Mouse (Mus musculus): ENCODE data around the gene Spi1. TPM values are rescaled to one million over a fixed set of nuclear protein-coding genes. Genes with fewer than 3 reads are reported as not detected.
A peak's percentile ranks its signal among the peaks of the same experiment; 100 is the strongest.

The Spi1 gene
- polyA plus RNA-seq, 1 experiment from 2014 or later = 3.6 TPM

- H3K36me3 ChIP-seq (ENCODE audit: control insufficient read depth, insufficient read depth) = peaks cover 14% of the 10 kb centered on the region
- H3K27me3 ChIP-seq (ENCODE audit: control insufficient read depth, insufficient read depth, low read length) = no peaks in the 10 kb centered on the region
- peak overlapping the region; percentile 83 for H3K4me2 ChIP-seq (ENCODE audit: low read depth, low read length)
- H3K9ac ChIP-seq (ENCODE audit: low read length) = peak overlapping the region; percentile 77
- H3K4me3 ChIP-seq (ENCODE audit: low read length) = peak overlapping the region; percentile 60
- ATAC-seq (replicated peaks; ENCODE audit: extremely low read depth, insufficient read depth, low FRiP score) = no peak
- H3K9me3 ChIP-seq (replicated peaks; ENCODE audit: control insufficient read depth, low read length) = no peaks in the 10 kb centered on the region
- peaks cover 36% of the 10 kb centered on the region for H3K4me1 ChIP-seq (ENCODE audit: control insufficient read depth, insufficient read depth, low read length)
- 30% methylated on average over 6 of the region's 6 CpGs for WGBS
- peak overlapping the region; percentile 98 for H3K27ac ChIP-seq (ENCODE audit: low read length)
Observed at GRCm38 (mm10) chr2:91120261-91120671, 38.1 kb downstream of the Spi1 start.

GRCm38 (mm10) chr2:91121011-91121410, 38.8 kb downstream of the Spi1 start:
- H3K4me3 ChIP-seq (ENCODE audit: low read length) = peak overlapping the region; percentile 60
- no peaks in the 10 kb centered on the region for H3K27me3 ChIP-seq (ENCODE audit: control insufficient read depth, insufficient read depth, low read length)
- WGBS = 52% methylated on average over 6 of the region's 6 CpGs
- peaks cover 32% of the 10 kb centered on the region for H3K4me1 ChIP-seq (ENCODE audit: control insufficient read depth, insufficient read depth, low read length)
- H3K4me2 ChIP-seq (ENCODE audit: low read depth, low read length) = peak overlapping the region; percentile 83
- peak overlapping the region; percentile 77 for H3K9ac ChIP-seq (ENCODE audit: low read length)
- peaks cover 20% of the 10 kb centered on the region for H3K36me3 ChIP-seq (ENCODE audit: control insufficient read depth, insufficient read depth)
- ATAC-seq (replicated peaks; ENCODE audit: extremely low read depth, insufficient read depth, low FRiP score) = no peak
- H3K9me3 ChIP-seq (replicated peaks; ENCODE audit: control insufficient read depth, low read length) = no peaks in the 10 kb centered on the region
- H3K27ac ChIP-seq (ENCODE audit: low read length) = peak overlapping the region; percentile 98

GRCm38 (mm10) chr2:91121497-91121896, 39.3 kb downstream of the Spi1 start:
- peak overlapping the region; percentile 77 for H3K9ac ChIP-seq (ENCODE audit: low read length)
- H3K4me2 ChIP-seq (ENCODE audit: low read depth, low read length) = peak overlapping the region; percentile 83
- peaks cover 20% of the 10 kb centered on the region for H3K36me3 ChIP-seq (ENCODE audit: control insufficient read depth, insufficient read depth)
- ATAC-seq (replicated peaks; ENCODE audit: extremely low read depth, insufficient read depth, low FRiP score) = no peak
- peak overlapping the region; percentile 98 for H3K27ac ChIP-seq (ENCODE audit: low read length)
- no peaks in the 10 kb centered on the region for H3K27me3 ChIP-seq (ENCODE audit: control insufficient read depth, insufficient read depth, low read length)
- 32% methylated on average over 8 of the region's 8 CpGs for WGBS
- H3K9me3 ChIP-seq (replicated peaks; ENCODE audit: control insufficient read depth, low read length) = no peaks in the 10 kb centered on the region
- peaks cover 31% of the 10 kb centered on the region for H3K4me1 ChIP-seq (ENCODE audit: control insufficient read depth, insufficient read depth, low read length)
- H3K4me3 ChIP-seq (ENCODE audit: low read length) = peak overlapping the region; percentile 60

DNA sequence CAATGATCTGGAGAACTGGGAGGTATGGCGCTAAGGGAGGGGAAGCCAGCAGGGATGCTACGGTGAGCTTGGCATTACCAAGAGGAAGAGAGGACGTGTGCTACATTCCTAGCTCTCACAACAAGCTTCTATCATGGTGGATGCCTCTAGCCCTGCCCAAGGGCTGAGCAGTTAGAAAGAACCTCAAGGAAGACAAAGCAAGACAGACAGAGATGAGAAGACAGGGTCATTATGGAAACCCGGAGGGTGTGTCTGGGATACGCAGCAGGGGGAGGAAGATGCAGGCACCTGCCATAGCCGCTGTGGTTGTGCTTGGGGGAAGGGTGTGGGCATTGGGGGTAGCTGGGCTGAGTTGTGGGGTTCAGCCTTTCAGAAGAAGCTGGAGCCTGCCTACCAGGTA, 41.3 kb downstream of the Spi1 start:
- Histone ChIP-seq H3K9ac (ENCODE audit: low read length) (peak overlapping the region; percentile 77), H3K27ac (ENCODE audit: low read length) (no peak overlapping the region), H3K36me3 (ENCODE audit: control insufficient read depth, insufficient read depth) (peaks cover 29% of the 10 kb centered on the region), H3K4me1 (ENCODE audit: control insufficient read depth, insufficient read depth, low read length) (peaks cover 38% of the 10 kb centered on the region), H3K4me3 (ENCODE audit: low read length) (peak overlapping the region; percentile 60), H3K27me3 (ENCODE audit: control insufficient read depth, insufficient read depth, low read length) (no peaks in the 10 kb centered on the region), H3K4me2 (ENCODE audit: low read depth, low read length) (peak overlapping the region; percentile 83), H3K9me3 (replicated peaks; ENCODE audit: control insufficient read depth, low read length) (no peaks in the 10 kb centered on the region)
- no peak for ATAC-seq (replicated peaks; ENCODE audit: extremely low read depth, insufficient read depth, low FRiP score)
- 60% methylated on average over 6 of the region's 6 CpGs for WGBS

DNA sequence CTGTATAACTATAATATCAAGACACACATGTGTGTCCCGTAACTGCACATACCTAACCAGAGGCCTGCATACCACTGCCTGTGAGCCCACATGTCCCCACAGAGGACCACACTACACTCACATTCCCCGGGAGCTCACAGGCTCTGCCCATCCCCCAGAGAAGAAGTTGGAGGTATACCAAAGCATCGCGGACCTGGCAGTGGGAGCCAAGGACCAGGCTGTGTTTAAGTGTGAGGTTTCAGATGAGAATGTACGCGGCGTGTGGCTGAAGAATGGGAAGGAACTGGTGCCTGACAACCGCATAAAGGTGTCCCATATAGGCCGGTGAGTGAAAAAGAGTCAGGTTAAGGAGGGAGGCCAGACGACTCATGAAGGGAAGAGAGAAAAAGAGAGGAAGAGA, 42.9 kb downstream of the Spi1 start:
- Histone ChIP-seq H3K4me2 (ENCODE audit: low read depth, low read length) (peak overlapping the region; percentile 83), H3K4me3 (ENCODE audit: low read length) (0 out of 2 replicates have a peak overlapping the region, but pooled peaks have one; percentile 4), H3K9me3 (replicated peaks; ENCODE audit: control insufficient read depth, low read length) (no peaks in the 10 kb centered on the region), H3K4me1 (ENCODE audit: control insufficient read depth, insufficient read depth, low read length) (peaks cover 39% of the 10 kb centered on the region), H3K27me3 (ENCODE audit: control insufficient read depth, insufficient read depth, low read length) (no peaks in the 10 kb centered on the region), H3K36me3 (ENCODE audit: control insufficient read depth, insufficient read depth) (peaks cover 40% of the 10 kb centered on the region), H3K9ac (ENCODE audit: low read length) (peak overlapping the region; percentile 16; the same call in 1 of the 2 replicates), H3K27ac (ENCODE audit: low read length) (no peak overlapping the region)
- ATAC-seq (replicated peaks; ENCODE audit: extremely low read depth, insufficient read depth, low FRiP score) = no peak
- WGBS = 67% methylated on average over 10 of the region's 10 CpGs

DNA sequence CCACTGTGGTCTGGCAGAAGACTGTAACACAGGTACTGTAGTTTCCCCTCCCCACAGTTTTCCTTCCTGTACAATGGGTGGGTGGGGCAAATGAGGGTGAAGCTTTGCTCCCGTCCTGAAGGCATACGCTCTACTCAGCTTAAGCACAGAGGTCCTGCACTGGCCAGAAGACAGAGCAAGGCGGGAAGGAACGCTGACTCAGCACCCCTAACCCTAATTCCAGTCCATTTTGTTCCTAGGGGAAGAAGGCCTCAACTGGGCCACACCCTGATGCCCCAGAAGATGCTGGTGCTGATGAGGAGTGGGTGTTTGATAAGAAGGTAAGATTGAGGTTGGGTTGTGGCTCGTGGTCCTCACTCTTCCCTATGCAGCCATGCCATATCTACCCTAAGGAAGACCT, 46.6 kb downstream of the Spi1 start:
- Histone ChIP-seq H3K4me1 (ENCODE audit: control insufficient read depth, insufficient read depth, low read length) (peaks cover 36% of the 10 kb centered on the region), H3K9ac (ENCODE audit: low read length) (no peak overlapping the region), H3K27ac (ENCODE audit: low read length) (no peak overlapping the region), H3K36me3 (ENCODE audit: control insufficient read depth, insufficient read depth) (peaks cover 51% of the 10 kb centered on the region), H3K4me2 (ENCODE audit: low read depth, low read length) (no peak overlapping the region), H3K27me3 (ENCODE audit: control insufficient read depth, insufficient read depth, low read length) (no peaks in the 10 kb centered on the region), H3K9me3 (replicated peaks; ENCODE audit: control insufficient read depth, low read length) (no peaks in the 10 kb centered on the region), H3K4me3 (ENCODE audit: low read length) (no peak overlapping the region)
- no peak for ATAC-seq (replicated peaks; ENCODE audit: extremely low read depth, insufficient read depth, low FRiP score)
- WGBS = 64% methylated on average over 5 of the region's 5 CpGs

DNA sequence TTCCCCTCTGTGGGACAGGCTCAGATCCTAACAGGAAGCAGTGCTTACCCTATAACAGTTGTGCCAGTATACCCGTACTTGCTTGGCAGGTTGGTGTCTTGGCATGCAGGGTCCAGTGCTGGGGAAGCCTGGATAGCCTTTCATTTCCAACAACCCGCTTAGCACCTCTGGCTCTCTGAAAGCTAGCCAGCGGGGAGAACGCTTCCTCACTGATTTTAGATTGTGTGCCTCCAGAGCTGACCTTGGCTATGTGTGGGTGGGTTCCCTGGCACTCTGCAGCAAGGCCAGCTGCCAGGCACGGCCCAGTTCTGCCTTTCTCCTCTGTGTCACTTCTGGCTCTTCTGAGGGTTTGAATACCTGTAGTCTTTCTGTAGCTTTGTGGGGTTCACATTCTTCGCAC, 47.9 kb downstream of the Spi1 start:
- Histone ChIP-seq H3K4me1 (ENCODE audit: control insufficient read depth, insufficient read depth, low read length) (peaks cover 30% of the 10 kb centered on the region), H3K4me3 (ENCODE audit: low read length) (no peak overlapping the region), H3K27ac (ENCODE audit: low read length) (peak overlapping the region; percentile 42), H3K36me3 (ENCODE audit: control insufficient read depth, insufficient read depth) (peaks cover 60% of the 10 kb centered on the region), H3K27me3 (ENCODE audit: control insufficient read depth, insufficient read depth, low read length) (no peaks in the 10 kb centered on the region), H3K4me2 (ENCODE audit: low read depth, low read length) (no peak overlapping the region), H3K9ac (ENCODE audit: low read length) (peak overlapping the region; percentile 15; the same call in 1 of the 2 replicates), H3K9me3 (replicated peaks; ENCODE audit: control insufficient read depth, low read length) (no peaks in the 10 kb centered on the region)
- ATAC-seq (replicated peaks; ENCODE audit: extremely low read depth, insufficient read depth, low FRiP score) = no peak
- WGBS = 48% methylated on average over 6 of the region's 6 CpGs

- no peak overlapping the region for H3K4me3 ChIP-seq (ENCODE audit: low read length)
- 81% methylated on average over 15 of the region's 15 CpGs for WGBS
- no peak for ATAC-seq (replicated peaks; ENCODE audit: extremely low read depth, insufficient read depth, low FRiP score)
- H3K4me2 ChIP-seq (ENCODE audit: low read depth, low read length) = no peak overlapping the region
- H3K36me3 ChIP-seq (ENCODE audit: control insufficient read depth, insufficient read depth) = peaks cover 62% of the 10 kb centered on the region
- H3K27ac ChIP-seq (ENCODE audit: low read length) = no peak overlapping the region
- no peak overlapping the region for H3K9ac ChIP-seq (ENCODE audit: low read length)
- H3K27me3 ChIP-seq (ENCODE audit: control insufficient read depth, insufficient read depth, low read length) = no peaks in the 10 kb centered on the region
- peaks cover 25% of the 10 kb centered on the region for H3K4me1 ChIP-seq (ENCODE audit: control insufficient read depth, insufficient read depth, low read length)
- no peaks in the 10 kb centered on the region for H3K9me3 ChIP-seq (replicated peaks; ENCODE audit: control insufficient read depth, low read length)
Observed at GRCm38 (mm10) chr2:91131251-91131650, 49.1 kb downstream of the Spi1 start.

GRCm38 (mm10) chr2:91132035-91132434, 49.8 kb downstream of the Spi1 start:
- H3K4me1 ChIP-seq (ENCODE audit: control insufficient read depth, insufficient read depth, low read length) = peaks cover 20% of the 10 kb centered on the region
- peak overlapping the region; percentile 41 for H3K27ac ChIP-seq (ENCODE audit: low read length)
- H3K4me3 ChIP-seq (ENCODE audit: low read length) = no peak overlapping the region
- H3K9me3 ChIP-seq (replicated peaks; ENCODE audit: control insufficient read depth, low read length) = no peaks in the 10 kb centered on the region
- no peak for ATAC-seq (replicated peaks; ENCODE audit: extremely low read depth, insufficient read depth, low FRiP score)
- no peaks in the 10 kb centered on the region for H3K27me3 ChIP-seq (ENCODE audit: control insufficient read depth, insufficient read depth, low read length)
- H3K36me3 ChIP-seq (ENCODE audit: control insufficient read depth, insufficient read depth) = peaks cover 70% of the 10 kb centered on the region
- 40% methylated on average over 3 of the region's 3 CpGs for WGBS
- no peak overlapping the region for H3K4me2 ChIP-seq (ENCODE audit: low read depth, low read length)
- no peak overlapping the region for H3K9ac ChIP-seq (ENCODE audit: low read length)

All from heart, embryonic 16.5 days (tissue).